Mouse (Mus musculus) midbrain, postnatal 0 days (tissue): ENCODE measurements around the gene Ccdc40. TPM values are rescaled to one million over a fixed set of nuclear protein-coding genes. Genes with fewer than 3 reads are reported as not detected.

Source experiments
- ATAC-seq: fragments of 200-750 bp; cut with Nextera tagmentation; 2 replicates; pipeline ENCODE4 v1.8.0; 2017; ENCODE audit warnings: moderate number of reproducible peaks, mild to moderate bottlenecking, moderate TSS enrichment, moderate library complexity; ENCODE audit not compliant: low FRiP score
- DNase-seq: peaks from one replicate; pipeline ENCODE4 v3.0.0-alpha.2; 2015; ENCODE audit warnings: low spot score
- H3K27ac ChIP-seq: fragments of 300-500 bp; sonication (generic); 2 replicates; pipeline ENCODE4 v1.5.1; 2014; ENCODE audit warnings: low read depth, mild to moderate bottlenecking, low read length, mixed read lengths
- H3K27me3 ChIP-seq: fragments of 300-500 bp; sonication (generic); 2 replicates; pipeline ENCODE4 v1.6.1; 2014; ENCODE audit warnings: low read length, control low read depth, mixed read lengths; ENCODE audit not compliant: insufficient read depth
- H3K36me3 ChIP-seq: fragments of 300-500 bp; sonication (generic); 2 replicates; pipeline ENCODE4 v1.6.1; 2014; ENCODE audit warnings: low read length, control low read depth, mixed read lengths; ENCODE audit not compliant: insufficient read depth
- H3K4me1 ChIP-seq: fragments of 300-500 bp; sonication (generic); 2 replicates; pipeline ENCODE4 v1.6.1; 2014; ENCODE audit warnings: mild to moderate bottlenecking, control low read depth, antibody characterized with exemption, low read length, mixed read lengths; ENCODE audit not compliant: insufficient read depth
- H3K4me2 ChIP-seq: fragments of 300-500 bp; sonication (generic); 2 replicates; pipeline ENCODE4 v1.6.1; 2014; ENCODE audit warnings: low read depth, mild to moderate bottlenecking, low read length, mixed read lengths; ENCODE audit not compliant: poor library complexity, severe bottlenecking
- H3K4me3 ChIP-seq: fragments of 300-500 bp; sonication (generic); 2 replicates; pipeline ENCODE4 v1.5.1; 2014; ENCODE audit warnings: low read depth, mild to moderate bottlenecking, low read length, moderate library complexity
- H3K9ac ChIP-seq: fragments of 300-500 bp; sonication (generic); replicated peaks from 2 replicates; pipeline ENCODE4 v1.6.1; 2014; ENCODE audit warnings: mild to moderate bottlenecking, low read length, moderate library complexity, mixed read lengths; ENCODE audit not compliant: poor library complexity, severe bottlenecking
- H3K9me3 ChIP-seq: fragments of 300-500 bp; sonication (generic); 2 replicates; pipeline ENCODE4 v1.6.1; 2016; ENCODE audit warnings: low read length, control low read depth
- CTCF ChIP-seq: IDR thresholded peaks from 2 replicates; pipeline ENCODE4 v1.5.1; 2016; ENCODE audit warnings: antibody characterized with exemption, mild to moderate bottlenecking
- WGBS: fragments of 180-500 bp; shearing (Covaris S2); extraction: QIAGEN DNeasy Blood & Tissue Kit; methylation state at CpG from one replicate; pipeline ENCODE4 v1.1.7; 2014; 5-methylcytosine and 5-hydroxymethylcytosine counted together
- polyA plus RNA-seq: library from polyadenylated mRNA; unstranded; fragments of >200 nt; fragmentation: Nextera tagmentation; extraction: Ambion mirVana; gene quantifications from 2 replicates; pipeline ENCODE4 v1.2.1, GENCODE M21; 2015
- total RNA-seq: library from RNA; depleted of rRNA; stranded (reverse); fragments of >200 nt; gene quantifications from 2 replicates; pipeline ENCODE4 v1.2.3, GENCODE M21; 2014

The Ccdc40 gene
- total and polyA plus RNA-seq, 2 experiments from 2014 or later: 13.3 to 22.7 TPM

- peak; percentile 36; the same call in 1 of the 2 replicates for ATAC-seq
- 46% methylated on average over 25 of the region's 25 CpGs for WGBS
- peak overlapping the region; percentile 2; the same call in 1 of the 2 replicates for H3K27ac ChIP-seq
These were observed 41.2 kb upstream of the Ccdc40 start for GRCm38 (mm10) chr11:119186989-119187799.

DNA sequence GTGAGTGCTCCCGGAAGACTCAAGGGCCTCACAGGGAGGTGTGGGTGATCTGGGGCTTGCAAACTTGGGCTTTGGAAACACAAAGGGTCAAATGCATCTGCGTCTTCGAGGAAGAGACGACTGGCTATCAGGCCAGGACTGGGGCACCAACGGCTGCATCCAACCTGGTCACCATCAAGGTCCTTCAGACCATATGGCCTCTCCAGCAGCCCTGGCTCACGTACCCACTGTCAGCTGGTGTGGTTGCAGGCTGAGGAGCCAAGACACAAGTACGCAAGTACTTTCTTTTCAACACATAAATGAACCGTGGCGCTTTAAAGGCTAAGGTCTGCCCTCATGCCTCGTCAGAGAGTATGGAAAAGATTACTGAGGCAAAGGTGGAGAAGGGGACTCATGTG is 40.6 kb upstream of the Ccdc40 start:
- 64% methylated on average over 10 of the region's 10 CpGs for WGBS
- H3K27ac ChIP-seq: no peak overlapping the region

More at GRCm38 (mm10) chr11:119186989-119187799, 41.2 kb upstream of the Ccdc40 start:
- Histone ChIP-seq H3K27me3 (no peaks in the 10 kb centered on the region), H3K9me3 (no peaks in the 10 kb centered on the region), H3K9ac (no peak overlapping the region), H3K36me3 (no peaks in the 10 kb centered on the region), H3K4me1 (peaks cover 8% of the 10 kb centered on the region; the same call in 1 of the 2 replicates), H3K4me3 (no peak overlapping the region), H3K4me2 (no peak overlapping the region)
- peak; percentile 84 for TF ChIP-seq CTCF
- peak; percentile 94 for DNase-seq

DNA sequence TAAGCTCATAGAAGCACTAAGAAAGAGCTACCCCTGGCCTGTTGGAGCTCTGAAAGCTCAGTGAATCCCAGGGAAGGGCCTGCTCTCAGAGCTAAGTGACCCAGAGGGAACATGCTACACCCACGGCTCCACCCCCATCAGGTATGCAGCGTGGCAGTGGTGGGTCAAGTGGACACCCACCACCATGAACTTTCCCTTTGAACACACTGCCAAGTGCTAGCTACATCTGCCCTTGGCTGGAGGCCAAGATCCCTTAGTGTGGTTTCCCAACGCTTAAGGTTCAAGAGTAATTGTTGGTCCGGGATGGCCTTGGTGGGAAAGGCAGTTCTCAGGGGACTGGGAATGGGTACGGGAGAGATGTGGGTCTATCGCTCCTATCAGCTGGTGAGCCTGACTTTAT is 40.0 kb upstream of the Ccdc40 start:
- Histone ChIP-seq H3K27me3 (no peaks in the 10 kb centered on the region), H3K36me3 (no peaks in the 10 kb centered on the region; the same call in 1 of the 2 replicates), H3K4me1 (peaks cover 2% of the 10 kb centered on the region; the same call in 1 of the 2 replicates), H3K27ac (no peak overlapping the region), H3K9ac (no peak overlapping the region), H3K9me3 (no peaks in the 10 kb centered on the region), H3K4me2 (no peak overlapping the region), H3K4me3 (no peak overlapping the region)
- 60% methylated on average over 6 of the region's 6 CpGs for WGBS
- TF ChIP-seq CTCF: no peak
- ATAC-seq (no peak), DNase-seq (no peak)

More for the DNA sequence above, 40.6 kb upstream of the Ccdc40 start:
- ATAC-seq (no peak), DNase-seq (no peak)
- no peak for TF ChIP-seq CTCF
- Histone ChIP-seq H3K27me3 (no peaks in the 10 kb centered on the region), H3K9me3 (no peaks in the 10 kb centered on the region), H3K9ac (no peak overlapping the region), H3K36me3 (no peaks in the 10 kb centered on the region; the same call in 1 of the 2 replicates), H3K4me3 (no peak overlapping the region), H3K4me1 (peaks cover 2% of the 10 kb centered on the region; the same call in 1 of the 2 replicates), H3K4me2 (no peak overlapping the region)

- DNase-seq (no peak), ATAC-seq (no peak)
- H3K27ac ChIP-seq: no peak overlapping the region
- no peak overlapping the region for H3K4me3 ChIP-seq
- peaks cover 2% of the 10 kb centered on the region; the same call in 1 of the 2 replicates for H3K4me1 ChIP-seq
- H3K27me3 ChIP-seq: no peaks in the 10 kb centered on the region
- no peaks in the 10 kb centered on the region for H3K9me3 ChIP-seq
- no peaks in the 10 kb centered on the region; the same call in 1 of the 2 replicates for H3K36me3 ChIP-seq
- no peak overlapping the region for H3K9ac ChIP-seq
- H3K4me2 ChIP-seq: no peak overlapping the region
- WGBS: 95% methylated on average over 3 of the region's 3 CpGs
- no peak for TF ChIP-seq CTCF
These were observed 39.1 kb upstream of the Ccdc40 start for GRCm38 (mm10) chr11:119189319-119189718.

DNA sequence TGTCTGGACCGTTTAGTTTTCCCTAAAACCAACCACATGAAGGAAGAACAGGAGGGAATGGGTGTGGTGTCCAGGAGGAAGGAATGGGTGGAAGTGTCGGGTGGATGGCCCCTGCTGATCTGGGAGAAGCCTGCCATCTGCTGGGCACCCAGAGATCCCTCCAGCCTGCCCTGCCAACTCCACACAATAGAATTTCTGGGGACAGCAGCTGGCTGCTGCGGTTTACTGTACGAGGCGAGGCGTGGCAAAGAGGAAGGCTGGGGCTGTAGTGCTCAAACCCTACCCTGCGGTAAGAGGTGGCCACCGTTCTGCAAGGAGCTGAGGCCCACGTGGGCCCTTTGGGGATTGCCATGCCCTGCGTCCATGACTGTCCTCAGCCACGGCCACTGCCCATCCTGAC is 37.9 kb upstream of the Ccdc40 start:
- H3K36me3 ChIP-seq: no peaks in the 10 kb centered on the region; the same call in 1 of the 2 replicates
- 16% methylated on average over 11 of the region's 11 CpGs for WGBS
- peak; percentile 86 for TF ChIP-seq CTCF
- no peaks in the 10 kb centered on the region for H3K9me3 ChIP-seq
- 0 out of 2 replicates have a peak overlapping the region, but pooled peaks have one; percentile 37 for H3K9ac ChIP-seq
- H3K27me3 ChIP-seq: no peaks in the 10 kb centered on the region
- peak; percentile 81 for DNase-seq
- H3K4me3 ChIP-seq: no peak overlapping the region
- H3K4me1 ChIP-seq: peaks cover 2% of the 10 kb centered on the region; the same call in 1 of the 2 replicates
- H3K27ac ChIP-seq: peak overlapping the region; percentile 48
- no peak overlapping the region for H3K4me2 ChIP-seq
- peak; percentile 68; the same call in 1 of the 2 replicates for ATAC-seq

DNA sequence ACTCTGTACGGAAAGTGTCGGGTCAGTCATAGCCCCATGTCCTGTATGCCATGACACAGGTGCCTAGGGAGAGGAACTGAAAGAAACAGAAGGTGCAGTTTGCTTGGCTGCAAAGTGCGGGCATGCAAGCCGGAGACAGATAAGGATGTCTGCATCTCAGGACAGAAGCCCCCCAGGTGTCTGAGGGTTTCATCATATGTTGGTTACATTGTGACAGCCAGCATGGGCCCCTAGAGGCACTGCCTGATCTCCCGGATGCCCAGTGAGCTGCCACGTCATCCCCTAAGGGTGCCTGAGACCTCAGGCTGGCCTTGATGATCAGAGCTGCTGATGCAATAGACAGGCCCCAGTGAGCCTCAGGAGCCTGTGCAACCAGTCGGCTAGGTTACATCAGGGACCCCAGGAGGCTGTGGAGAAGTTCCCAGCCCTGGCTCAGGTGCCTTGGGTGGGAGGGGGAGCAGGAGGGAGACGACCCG is 36.7 kb upstream of the Ccdc40 start:
- H3K4me2 ChIP-seq: no peak overlapping the region
- WGBS: 89% methylated on average over 9 of the region's 9 CpGs
- DNase-seq (no peak), ATAC-seq (no peak)
- TF ChIP-seq CTCF: no peak
- H3K9me3 ChIP-seq: no peaks in the 10 kb centered on the region
- no peak overlapping the region for H3K9ac ChIP-seq
- no peaks in the 10 kb centered on the region for H3K27me3 ChIP-seq
- peaks cover 2% of the 10 kb centered on the region; the same call in 1 of the 2 replicates for H3K4me1 ChIP-seq
- no peak overlapping the region for H3K4me3 ChIP-seq
- H3K27ac ChIP-seq: no peak overlapping the region
- H3K36me3 ChIP-seq: no peaks in the 10 kb centered on the region; the same call in 1 of the 2 replicates
